10 mouse cellular contexts compared by ENCODE assay signal in genomic region chr3:123313477-123313876, GRCm38 (mm10).
"Had no signal": no experiment of that assay in that cellular context is flagged by ENCODE, and none has a peak within 500 bp of the region (broad histone marks: within the 10 kb centered on the region; RNA-seq: fewer than 3 reads in every experiment).

No protein-coding gene starts in this region.

- H3K27me3 ChIP-seq: kidney, embryonic 15.5 days; liver, embryonic 13.5 days; lung, embryonic 15.5 days; midbrain, embryonic 13.5 days; neural tube, embryonic 15.5 days had no signal

- H3K4me1 ChIP-seq: liver, embryonic 13.5 days; midbrain, embryonic 13.5 days; neural tube, embryonic 15.5 days had no signal

- H3K27ac ChIP-seq: liver, embryonic 13.5 days; lung, embryonic 15.5 days; macrophage; midbrain, embryonic 13.5 days; neural tube, embryonic 15.5 days had no signal

- H3K9ac ChIP-seq: kidney, embryonic 15.5 days; liver, embryonic 13.5 days; liver, postnatal 0 days; lung, embryonic 15.5 days; midbrain, embryonic 13.5 days; neural tube, embryonic 15.5 days had no signal

- H3K4me3 ChIP-seq: kidney, embryonic 15.5 days; liver, embryonic 13.5 days; lung, embryonic 15.5 days; midbrain, embryonic 13.5 days; neural tube, embryonic 15.5 days had no signal

- H3K36me3 ChIP-seq: kidney, embryonic 15.5 days; liver, embryonic 13.5 days; midbrain, embryonic 13.5 days; neural tube, embryonic 15.5 days had no signal

- ATAC-seq: liver, postnatal 0 days; midbrain, embryonic 13.5 days had no signal

- DNase-seq: kidney, postnatal 14 days; liver; liver, embryonic 13.5 days; liver, postnatal 0 days; lung, postnatal 14 days had no signal

- H3K4me2 ChIP-seq: kidney, embryonic 15.5 days; liver, embryonic 13.5 days; lung, embryonic 15.5 days; midbrain, embryonic 13.5 days; neural tube, embryonic 15.5 days had no signal

- H3K9me3 ChIP-seq: kidney, embryonic 15.5 days; liver, embryonic 13.5 days; lung, embryonic 15.5 days; midbrain, embryonic 13.5 days; neural tube, embryonic 15.5 days had no signal
